Mouse (Mus musculus): Measurements from ENCODE around the gene Tmem218. TPM values are rescaled to one million over a fixed set of nuclear protein-coding genes. Genes with fewer than 3 reads are reported as not detected.

The Tmem218 gene
- polyA plus RNA-seq, 1 experiment from 2014 or later, result 13.4 TPM

Other genes starting within 250 kb of the Tmem218 start
- 44.6 and 45.2 TPM in 2 replicates for gene Pknox2, start 60.8 kb upstream of the Tmem218 start, polyA plus RNA-seq (2016; fragmentation: Nextera tagmentation; extraction: Ambion mirVana)
- 1.5 and 1.6 TPM in 2 replicates for gene Slc37a2, start 47.5 kb downstream of the Tmem218 start, polyA plus RNA-seq (2016; fragmentation: Nextera tagmentation; extraction: Ambion mirVana)
- gene Ccdc15, start 140.2 kb downstream of the Tmem218 start, polyA plus RNA-seq (2016; fragmentation: Nextera tagmentation; extraction: Ambion mirVana), result 7.7 and 8.2 TPM in 2 replicates
- 0.32 and 0.52 TPM in 2 replicates for gene Hepacam, start 159.1 kb downstream of the Tmem218 start, polyA plus RNA-seq (2016; fragmentation: Nextera tagmentation; extraction: Ambion mirVana)
- gene Robo4, start 193.7 kb downstream of the Tmem218 start, polyA plus RNA-seq (2016; fragmentation: Nextera tagmentation; extraction: Ambion mirVana), result 9.9 and 10.1 TPM in 2 replicates
- gene Robo3, start 225.0 kb downstream of the Tmem218 start, polyA plus RNA-seq (2016; fragmentation: Nextera tagmentation; extraction: Ambion mirVana), result 124 and 127 TPM in 2 replicates